Mouse (Mus musculus): Measurements from ENCODE around the gene Top3a. TPM values are rescaled to one million over a fixed set of nuclear protein-coding genes. Genes with fewer than 3 reads are reported as not detected.

The Top3a gene
- polyA plus RNA-seq, 1 experiment from 2014 or later, result 8.9 TPM

DNA sequence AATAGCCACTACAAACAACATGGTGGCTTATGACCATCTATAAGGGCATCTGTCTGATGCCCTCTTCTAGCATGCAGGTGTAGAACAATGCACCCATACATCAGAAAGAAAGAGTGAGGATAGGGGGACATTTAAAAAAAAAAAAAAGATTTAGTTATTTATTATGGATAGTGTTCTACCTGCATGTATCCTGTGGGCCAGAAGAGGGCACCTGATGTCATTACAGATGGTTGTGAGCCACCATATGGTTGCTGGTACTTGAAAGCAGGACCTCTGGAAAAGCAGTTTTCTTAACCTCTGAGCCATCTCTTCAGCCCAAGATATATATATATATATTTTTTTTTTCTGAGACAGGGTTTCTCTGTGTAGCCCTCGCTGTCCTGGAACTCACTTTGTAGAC, 81.0 kb downstream of the Top3a start:
- Histone ChIP-seq H3K27ac (replicated peaks) (no peak overlapping the region), H3K9ac (no peak overlapping the region), H3K27me3 (no peaks in the 10 kb centered on the region), H3K36me3 (no peaks in the 10 kb centered on the region), H3K9me3 (no peaks in the 10 kb centered on the region), H3K4me3 (no peak overlapping the region), H3K4me1 (replicated peaks) (peaks cover 21% of the 10 kb centered on the region), H3K4me2 (no peak overlapping the region)
- no peak for ATAC-seq (ENCODE audit: low FRiP score, low read depth)
- WGBS, result 76% methylated on average over 1 of the region's 1 CpGs

Small RNA genes within 50 kb of the gene (microRNA-seq; reads per million reads assigned to microRNA genes)
- gene Mir5100, result 0.65 reads per million

Other genes starting within 250 kb of the Top3a start
- 22.1 and 23.4 TPM in 2 replicates for gene Alkbh5, start 241.0 kb downstream of the Top3a start, polyA plus RNA-seq (2015; fragmentation: Nextera tagmentation; extraction: Ambion mirVana)
- 51.7 and 53.2 TPM in 2 replicates for gene Llgl1, start 77.6 kb downstream of the Top3a start, polyA plus RNA-seq (2015; fragmentation: Nextera tagmentation; extraction: Ambion mirVana)
- gene Flii, start 50.1 kb downstream of the Top3a start, polyA plus RNA-seq (2015; fragmentation: Nextera tagmentation; extraction: Ambion mirVana), result 72.7 and 77.5 TPM in 2 replicates
- 24.7 and 27.0 TPM in 2 replicates for gene Mief2, start 49.0 kb downstream of the Top3a start, polyA plus RNA-seq (2015; fragmentation: Nextera tagmentation; extraction: Ambion mirVana)
- 5.7 and 6.7 TPM in 2 replicates for gene Smcr8, start 159 bp upstream of the Top3a start, polyA plus RNA-seq (2015; fragmentation: Nextera tagmentation; extraction: Ambion mirVana)
- 10.0 TPM in 2 replicates for gene Shmt1, start 34.4 kb upstream of the Top3a start, polyA plus RNA-seq (2015; fragmentation: Nextera tagmentation; extraction: Ambion mirVana)
- gene Dhrs7b, start 53.3 kb upstream of the Top3a start, polyA plus RNA-seq (2015; fragmentation: Nextera tagmentation; extraction: Ambion mirVana), result 35.0 and 36.5 TPM in 2 replicates
- gene Tmem11, start 101.9 kb upstream of the Top3a start, polyA plus RNA-seq (2015; fragmentation: Nextera tagmentation; extraction: Ambion mirVana), result 58.6 and 58.8 TPM in 2 replicates
- gene Natd1, start 137.4 kb upstream of the Top3a start, polyA plus RNA-seq (2015; fragmentation: Nextera tagmentation; extraction: Ambion mirVana), result 30.8 and 32.9 TPM in 2 replicates
- gene Map2k3, start 154.7 kb upstream of the Top3a start, polyA plus RNA-seq (2015; fragmentation: Nextera tagmentation; extraction: Ambion mirVana), result 31.5 and 31.8 TPM in 2 replicates
- 4.9 and 5.2 TPM in 2 replicates for gene Kcnj12, start 245.2 kb upstream of the Top3a start, polyA plus RNA-seq (2015; fragmentation: Nextera tagmentation; extraction: Ambion mirVana)